Mouse (Mus musculus) common myeloid progenitor, adult 5-6 weeks (primary cell): Measurements from ENCODE around the gene Erbin. TPM values are rescaled to one million over a fixed set of nuclear protein-coding genes. Genes with fewer than 3 reads are reported as not detected.

Experiments used
- ATAC-seq: replicated peaks from 2 replicates; pipeline ENCODE4 v1.8.0; 2016; ENCODE audit warnings: low read depth, mild to moderate bottlenecking, moderate TSS enrichment, inconsistent platforms; ENCODE audit not compliant: poor library complexity, severe bottlenecking
- total RNA-seq: library from RNA; stranded (forward); fragments of 200-1000, 187-1606 nt; gene quantifications from 2 replicates; pipeline ENCODE4 v1.2.3, GENCODE M21; 2017

The Erbin gene
- total RNA-seq, 1 experiment from 2014 or later = 174 TPM

DNA sequence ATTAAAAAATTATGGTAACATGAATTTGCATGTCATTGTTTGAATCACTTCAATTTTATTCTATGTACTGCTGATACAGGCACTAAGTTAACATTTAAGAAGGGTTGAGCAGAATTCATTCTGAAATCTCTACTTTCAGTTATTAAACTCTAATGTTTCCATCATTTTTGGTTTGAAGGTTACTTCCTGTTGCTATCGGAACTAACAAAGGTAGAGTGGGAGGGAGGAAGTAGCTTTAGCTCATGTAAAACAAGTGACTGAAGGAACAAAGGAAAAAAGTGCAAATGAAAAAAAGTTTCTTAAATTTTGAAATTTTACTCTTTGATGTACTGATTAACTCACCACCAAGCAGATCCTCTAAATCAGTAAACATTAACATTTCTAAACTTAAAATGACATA lies 98.0 kb downstream of the Erbin start:
- no peak for ATAC-seq

DNA sequence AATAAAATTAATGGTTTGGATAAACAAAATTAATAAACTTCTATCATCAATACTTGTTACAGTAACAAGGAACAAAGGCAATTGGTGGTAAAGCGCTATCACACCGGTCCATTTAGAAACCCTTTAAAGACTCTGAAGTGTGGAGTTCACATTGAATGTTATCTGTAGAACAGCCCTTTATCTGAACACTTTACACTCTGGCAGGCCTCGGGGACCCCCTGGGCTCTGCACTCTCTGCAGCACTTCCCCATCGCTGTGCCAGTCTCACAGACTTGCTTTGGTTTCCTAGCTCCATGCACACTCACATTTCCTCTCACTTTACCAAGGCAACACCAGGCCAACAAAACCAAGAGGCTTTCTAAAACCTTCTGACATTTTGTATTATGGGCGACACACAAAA lies 100.9 kb downstream of the Erbin start:
- no peak for ATAC-seq

DNA sequence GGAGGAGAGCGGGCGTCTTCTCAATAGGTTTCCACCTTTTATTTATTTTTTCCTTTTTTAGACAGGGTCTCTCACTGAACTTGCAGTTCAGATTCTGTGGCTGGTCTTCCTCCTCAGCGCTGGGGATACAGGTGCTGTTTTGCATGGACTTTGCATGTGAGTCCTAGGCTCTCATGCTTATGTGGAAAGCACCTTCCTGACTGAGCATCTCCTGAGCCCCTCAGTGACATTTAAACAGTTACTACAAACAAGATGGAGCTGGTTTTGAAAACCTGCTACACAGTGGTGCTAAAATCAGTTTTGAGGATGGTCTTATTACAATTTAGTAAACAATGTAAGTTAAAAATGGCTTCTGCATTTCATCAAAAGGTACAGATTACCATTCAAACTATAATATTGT lies 102.4 kb downstream of the Erbin start:
- no peak for ATAC-seq

DNA sequence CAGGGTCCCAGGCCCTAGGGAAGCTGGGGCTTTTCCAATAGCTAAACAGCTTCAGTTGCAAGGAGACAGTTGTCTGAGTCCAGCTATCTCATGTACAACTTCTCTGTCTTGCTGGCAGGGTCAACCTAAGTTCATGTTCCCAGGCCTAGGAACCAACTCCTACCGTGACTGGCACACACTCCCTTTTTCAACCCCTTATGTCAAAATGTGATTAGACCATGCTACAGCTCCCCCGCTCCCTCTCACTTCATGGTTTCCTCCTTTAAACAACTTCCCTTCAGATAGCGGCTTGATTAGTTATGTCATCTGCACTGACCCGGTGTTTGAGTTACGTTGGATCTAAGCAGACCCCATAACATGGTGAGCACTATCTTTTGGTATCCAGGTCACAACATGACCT lies 112.8 kb downstream of the Erbin start:
- ATAC-seq = peak; percentile 77

DNA sequence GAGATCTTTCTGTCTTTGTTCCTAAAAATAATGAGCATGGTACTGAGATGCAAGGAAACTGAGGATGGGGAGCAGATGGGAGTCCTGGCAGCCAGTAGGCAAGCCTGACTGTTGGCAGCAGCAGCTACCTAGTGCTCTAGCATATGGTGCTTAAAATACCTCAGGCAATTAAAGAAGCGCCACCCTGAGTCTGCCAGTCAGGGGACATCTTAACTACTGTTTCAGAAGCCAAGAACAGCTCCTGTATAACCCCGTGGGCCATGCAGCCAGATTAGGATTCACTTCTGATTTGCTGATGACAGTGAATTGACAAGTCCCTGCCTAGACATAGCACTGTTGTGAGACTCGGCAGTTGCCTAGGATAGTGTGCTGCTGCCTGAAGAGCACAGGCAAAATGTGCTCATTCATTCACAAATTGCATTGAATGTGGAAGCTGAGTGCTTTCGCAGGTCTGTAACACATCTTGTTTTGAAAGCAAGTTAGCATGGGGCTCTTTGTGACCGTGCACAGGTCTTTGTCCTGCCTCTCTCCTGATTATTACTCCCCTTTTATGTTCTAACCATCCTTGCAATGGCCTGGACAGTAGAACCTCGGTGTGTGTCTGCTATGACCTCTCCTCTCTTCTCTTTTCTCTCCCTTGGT lies 114.0 kb downstream of the Erbin start:
- no peak for ATAC-seq

DNA sequence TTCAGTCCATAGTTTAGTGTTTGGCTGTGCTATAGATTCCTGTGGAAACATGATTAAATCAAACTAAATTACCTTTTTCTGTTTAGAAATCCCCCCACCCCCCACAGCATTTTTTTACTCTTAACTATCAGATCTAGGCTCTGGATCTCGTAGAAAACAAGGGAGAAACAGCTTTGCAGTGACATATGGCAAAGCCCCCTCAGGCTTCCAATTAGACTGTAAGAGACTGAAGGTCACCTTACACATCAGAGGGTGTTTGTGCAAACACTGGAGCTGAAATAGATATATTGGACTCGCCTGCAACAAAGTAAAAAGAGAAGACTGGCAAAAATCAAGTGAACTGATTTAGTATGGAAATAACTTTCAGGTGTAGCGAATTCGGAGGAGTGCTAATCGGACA lies 116.6 kb downstream of the Erbin start:
- no peak for ATAC-seq

DNA sequence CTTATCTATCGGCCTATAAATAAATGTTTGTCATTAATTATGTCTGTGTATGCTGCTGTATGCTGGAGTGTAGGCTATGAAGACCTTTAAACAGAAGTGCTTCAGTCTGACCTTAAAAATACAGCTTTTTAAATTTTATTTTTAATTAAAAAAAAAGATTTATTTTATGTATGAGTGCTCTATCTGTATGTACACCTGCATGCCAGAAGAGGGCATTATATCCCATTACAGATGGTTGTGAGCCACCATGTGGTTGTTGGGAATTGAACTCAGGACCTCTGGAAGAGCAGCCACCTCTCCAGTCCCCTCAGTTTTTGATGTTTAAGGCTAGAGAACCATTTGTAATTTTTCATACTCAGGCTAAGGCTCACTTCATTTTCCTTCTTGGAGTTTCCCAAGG lies 119.3 kb downstream of the Erbin start:
- ATAC-seq = no peak

DNA sequence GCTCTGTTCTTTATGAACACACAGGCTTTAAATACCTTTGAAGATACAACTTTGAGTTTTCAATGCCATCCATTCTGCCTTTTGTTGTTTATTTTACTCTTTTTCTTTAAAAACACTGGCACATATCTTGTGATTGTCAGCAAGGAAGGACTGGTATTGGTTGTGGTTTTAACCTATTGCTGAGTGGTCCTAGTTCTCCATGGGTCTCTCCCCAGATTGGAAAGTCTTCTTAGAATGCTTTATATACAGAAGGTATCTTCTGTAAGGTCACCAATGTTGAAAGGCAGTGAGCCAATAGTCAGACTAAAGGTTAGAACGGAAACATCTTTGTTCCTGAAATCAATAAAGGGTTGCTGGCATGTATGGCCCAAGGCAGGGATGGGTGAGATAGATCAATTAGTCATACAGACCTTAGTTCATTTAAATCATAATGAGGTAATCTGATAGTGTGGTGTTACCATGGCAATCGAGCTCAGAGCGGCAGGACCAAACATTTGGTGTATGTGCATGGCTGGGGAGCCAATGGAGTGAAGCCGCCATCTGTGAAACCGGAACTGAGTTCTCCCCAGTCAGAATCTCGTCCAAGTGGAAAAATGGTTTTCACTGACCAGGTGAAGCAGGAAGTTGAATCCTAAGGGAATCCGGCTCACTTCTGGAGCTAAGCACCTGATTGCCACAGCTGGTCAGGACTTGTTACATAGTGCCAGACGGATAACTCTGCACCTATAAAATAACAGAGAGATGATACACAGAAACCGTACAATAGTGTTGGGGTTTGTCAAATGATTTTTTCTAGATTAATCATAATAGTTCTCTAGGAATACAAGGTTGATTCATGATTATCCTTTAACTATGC lies 125.4 kb downstream of the Erbin start:
- no peak for ATAC-seq

DNA sequence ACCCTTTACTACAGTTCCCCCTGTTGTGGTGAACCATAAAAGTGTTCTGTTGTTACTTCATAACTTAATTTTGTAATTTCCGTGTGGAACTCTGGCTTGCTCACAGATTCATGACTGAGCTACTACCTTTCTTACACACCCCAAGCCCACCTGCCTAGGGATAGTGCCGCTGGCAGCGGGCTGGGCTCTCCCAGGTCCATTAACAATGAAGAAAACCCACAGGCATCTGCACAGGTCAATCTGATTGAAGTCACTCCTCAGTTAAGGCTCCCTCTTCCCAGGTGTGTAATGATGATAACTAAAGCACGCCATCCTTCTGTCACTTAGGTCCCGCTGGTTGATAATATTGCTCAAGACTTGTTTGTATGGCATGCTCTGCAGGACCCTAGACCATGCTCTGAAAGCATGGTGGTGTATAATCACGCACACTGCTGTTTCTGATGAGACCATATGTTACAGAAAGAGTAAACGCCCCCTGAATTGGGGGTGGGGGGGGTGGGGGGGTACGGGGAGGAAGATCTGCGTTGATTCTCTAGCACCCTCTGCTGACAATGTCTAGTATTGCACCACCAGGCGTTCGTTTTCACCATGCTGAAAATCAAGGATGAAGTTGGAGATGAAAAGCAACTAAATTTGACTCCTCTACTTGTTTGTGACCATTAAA lies 140.3 kb downstream of the Erbin start:
- ATAC-seq = peak; percentile 62; the same call in 1 of the 2 replicates

DNA sequence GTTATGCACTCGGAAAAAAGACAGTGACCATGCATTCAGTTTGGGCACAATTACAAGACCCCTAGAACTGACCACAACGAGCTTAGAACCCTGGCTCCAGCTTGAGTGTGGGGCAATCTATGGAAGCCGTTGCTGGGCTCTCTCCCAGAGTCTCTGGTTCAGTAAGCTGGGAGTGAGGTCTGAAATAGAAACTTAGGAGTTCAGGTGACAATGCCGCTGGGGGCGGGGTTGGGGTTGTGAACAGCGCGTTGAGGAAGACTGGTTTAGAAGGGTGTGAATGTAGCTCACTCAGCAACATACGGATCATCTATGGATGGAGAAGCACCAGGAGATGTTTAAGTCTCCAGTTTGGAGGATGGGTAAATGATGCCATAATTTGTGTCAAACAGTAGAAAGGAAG lies 143.2 kb downstream of the Erbin start:
- ATAC-seq = no peak

DNA sequence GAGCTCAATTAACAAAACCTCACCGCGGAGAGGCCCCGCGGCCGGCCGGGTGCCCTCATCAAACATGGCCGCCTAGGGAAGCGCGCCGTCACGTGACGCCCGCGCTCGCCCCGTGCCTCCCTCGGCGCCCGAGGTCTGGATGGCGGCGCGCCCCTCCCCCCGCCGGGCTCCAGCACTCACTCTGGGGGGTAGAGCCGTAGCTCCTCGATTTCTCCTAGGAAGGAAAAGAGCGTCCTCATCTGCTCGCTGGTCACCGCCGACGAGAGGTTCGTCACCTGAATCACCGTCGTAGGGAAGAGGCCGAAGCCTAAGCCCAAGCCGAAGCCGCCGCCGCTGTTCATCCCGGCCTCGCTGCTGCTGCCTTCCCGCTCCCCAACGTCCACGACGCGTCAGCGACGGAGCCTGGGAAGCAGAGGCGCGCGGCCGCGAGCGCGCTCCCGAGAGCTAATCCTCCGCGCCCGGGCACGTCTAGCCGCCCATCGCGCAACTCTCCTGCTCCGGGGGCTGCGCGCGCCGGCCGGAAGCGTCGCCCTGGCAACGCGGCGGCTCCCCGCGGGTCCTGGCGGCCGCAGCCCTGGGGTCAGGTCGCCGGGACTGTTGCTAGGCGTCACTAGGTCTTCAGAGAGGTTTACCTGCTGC lies 146.1 kb downstream of the Erbin start, which contains the start of gene Srek1:
Gene Srek1, minus strand, starts transcription at position 490 of the 639 bp plus-strand sequence.
- peak; percentile 82 for ATAC-seq

DNA sequence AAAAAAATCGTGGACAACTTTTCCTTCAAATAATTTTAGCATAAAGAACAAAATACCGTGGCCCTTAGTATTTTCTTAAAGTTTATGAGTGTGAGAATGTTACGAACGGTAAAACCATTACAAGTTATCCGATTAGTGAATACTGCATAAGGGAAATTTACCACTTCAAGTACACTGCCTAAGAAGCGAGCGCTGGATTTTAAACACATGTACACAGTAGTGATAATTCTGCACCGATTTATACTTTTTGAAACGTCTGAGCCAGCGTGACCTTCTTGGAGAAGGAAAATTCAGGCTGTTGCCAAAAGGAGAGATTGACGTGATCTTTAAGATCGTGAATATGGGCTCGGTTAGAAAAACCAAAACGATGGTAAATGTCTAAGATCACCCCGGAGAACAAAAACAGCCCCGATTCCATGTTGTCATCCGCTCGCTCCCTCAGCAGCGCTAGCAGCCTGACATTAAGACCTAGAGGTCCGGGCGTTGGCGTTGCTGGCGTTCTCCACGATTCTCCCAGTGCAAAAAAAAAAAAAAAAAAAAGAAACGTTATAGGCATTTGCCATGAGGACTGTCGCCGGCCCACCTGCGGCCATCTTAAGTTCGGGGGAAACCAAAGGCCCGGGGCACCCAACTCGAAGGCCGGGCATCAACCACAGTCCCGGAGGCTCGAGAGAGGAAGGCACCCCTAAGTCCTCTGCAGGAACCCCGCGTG lies 146.8 kb downstream of the Erbin start:
- peak; percentile 59 for ATAC-seq

DNA sequence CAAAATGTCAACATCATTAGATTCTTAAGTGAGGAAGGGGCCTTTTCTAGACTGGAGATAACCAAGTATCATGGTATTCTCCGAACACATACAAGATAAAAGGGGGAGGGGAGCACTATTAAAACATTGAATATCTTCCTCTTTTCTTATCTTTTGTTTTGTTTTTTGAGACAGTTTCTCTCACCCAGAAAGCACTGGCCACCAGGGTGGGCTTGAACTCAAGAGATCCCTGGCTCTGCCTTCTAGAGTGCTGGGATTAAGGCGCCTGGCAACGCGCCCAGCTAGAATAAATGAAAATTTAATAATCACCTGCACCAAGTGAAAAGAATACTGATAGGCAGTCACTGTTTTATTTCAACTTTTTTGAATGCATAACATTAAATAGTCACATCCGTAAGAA lies 147.4 kb downstream of the Erbin start:
- 0 out of 2 replicates have a peak, but pooled peaks have one; percentile 12 for ATAC-seq

DNA sequence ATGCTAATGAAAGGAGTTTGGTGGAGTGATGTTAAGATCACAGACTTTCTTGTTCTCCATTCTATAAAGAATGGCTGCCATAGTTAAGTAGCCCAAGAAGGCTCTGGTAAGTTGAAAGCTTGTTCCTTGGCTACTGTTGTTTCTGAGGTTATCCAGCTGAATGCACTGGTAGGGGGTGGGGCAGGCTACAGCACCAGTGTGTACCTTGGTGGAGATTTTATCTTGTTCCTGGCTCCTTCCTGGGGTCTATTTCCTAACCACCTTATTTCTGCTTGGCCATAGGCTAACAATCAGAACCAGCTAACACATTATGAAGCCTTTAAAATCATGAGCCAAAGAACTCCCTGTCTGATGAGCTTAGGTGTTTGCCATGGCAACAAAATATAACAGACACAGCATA lies 149.5 kb downstream of the Erbin start:
- ATAC-seq = no peak

Other genes starting within 250 kb of the Erbin start
- 105 and 125 TPM in 2 replicates for gene Srek1, start 145.9 kb downstream of the Erbin start, total RNA-seq
- gene Nln, start 189.1 kb upstream of the Erbin start, total RNA-seq = 44.7 and 55.6 TPM in 2 replicates
- gene Sgtb, start 189.2 kb upstream of the Erbin start, total RNA-seq = 0.32 TPM in 1 of 2 replicates, not detected in the other